Mouse (Mus musculus) myocyte (in vitro differentiated cells): ENCODE data around the gene Ugt1a8.

ENCODE experiments used
- CEBPB ChIP-seq: IDR thresholded peaks from 2 replicates; pipeline ENCODE4 v1.6.1; 2011; ENCODE audit warnings: mild to moderate bottlenecking, moderate library complexity; ENCODE audit not compliant: poor library complexity, insufficient read depth, severe bottlenecking
- E2F4 ChIP-seq: IDR thresholded peaks from one replicate; pipeline ENCODE4 v1.6.1; 2011; ENCODE audit warnings: mild to moderate bottlenecking, control low read depth, moderate library complexity; ENCODE audit not compliant: insufficient read depth
- MAX ChIP-seq: IDR thresholded peaks from one replicate; pipeline ENCODE4 v1.6.1; 2011; ENCODE audit warnings: low read depth, mild to moderate bottlenecking, control low read depth
- MYOD1 ChIP-seq, 3 experiments: IDR thresholded peaks; one replicate each; pipeline ENCODE4 v1.6.1; 2011; ENCODE audit warnings: control low read depth in 2 of 3, low read depth in 2 of 3, mild to moderate bottlenecking in 2 of 3, moderate library complexity in 1 of 3; ENCODE audit not compliant: insufficient read length in 2 of 3, control insufficient read depth in 1 of 3
- MYOG ChIP-seq, 3 experiments: IDR thresholded peaks; one replicate each; pipeline ENCODE4 v1.6.1; 2011; ENCODE audit warnings: control low read depth in 2 of 3, low read depth in 2 of 3, mild to moderate bottlenecking in 2 of 3; ENCODE audit not compliant: insufficient read length in 2 of 3, control insufficient read depth in 1 of 3, insufficient read depth in 1 of 3
- POLR2A ChIP-seq: IDR thresholded peaks from one replicate; pipeline ENCODE4 v1.6.1; 2011; ENCODE audit warnings: low read depth, mild to moderate bottlenecking, control low read depth, moderate library complexity; ENCODE audit not compliant: insufficient read length
- POLR2AphosphoS2 ChIP-seq: IDR thresholded peaks from one replicate; pipeline ENCODE4 v1.6.1; 2011; ENCODE audit warnings: low read depth, control low read depth; ENCODE audit not compliant: insufficient read length
- REST ChIP-seq: IDR thresholded peaks from one replicate; pipeline ENCODE4 v1.6.1; 2011; ENCODE audit warnings: mild to moderate bottlenecking, control low read depth, moderate library complexity; ENCODE audit not compliant: insufficient read depth, insufficient read length
- SRF ChIP-seq: IDR thresholded peaks from one replicate; pipeline ENCODE4 v1.6.1; 2011; ENCODE audit warnings: low read depth; ENCODE audit not compliant: control insufficient read depth, insufficient read length
- TCF12 ChIP-seq: IDR thresholded peaks from one replicate; pipeline ENCODE4 v1.6.1; 2011; ENCODE audit warnings: mild to moderate bottlenecking, control low read depth; ENCODE audit not compliant: poor library complexity, insufficient read depth, severe bottlenecking
- TCF3 ChIP-seq: IDR thresholded peaks from one replicate; pipeline ENCODE4 v1.6.1; 2011; ENCODE audit warnings: low read depth, control low read depth; ENCODE audit not compliant: insufficient read length
- USF1 ChIP-seq: IDR thresholded peaks from one replicate; pipeline ENCODE4 v1.6.1; 2011; ENCODE audit warnings: low read depth, mild to moderate bottlenecking, control low read depth, moderate library complexity

- TF ChIP-seq POLR2A (no peak), MAX (no peak), TCF3 (no peak), CEBPB (no peak), MYOD1 (IDR thresholded peaks at IDR 0.05; ENCODE audit: control insufficient read depth in 1 of 3, insufficient read length in 2 of 3, low read depth in 2 of 3) (no peak), MYOG (IDR thresholded peaks at IDR 0.05; ENCODE audit: control insufficient read depth in 1 of 3, insufficient read depth in 1 of 3, insufficient read length in 2 of 3, low read depth in 2 of 3) (no peak), TCF12 (no peak), E2F4 (no peak), POLR2AphosphoS2 (no peak), USF1 (no peak), REST (no peak), SRF (no peak)
Measured at GRCm38 (mm10) chr1:88267489-88267888, 179.9 kb downstream of the Ugt1a8 start.
